Mouse (Mus musculus) spleen, adult 18-20 months (tissue): ENCODE results near the gene Hoxd11.

Experiments
- DNase-seq, 2 experiments: peaks; one replicate each; pipeline ENCODE4 v3.0.0; 2022; ENCODE audit warnings: mixed read lengths in 2 of 2

Gene Hoxd11

GRCm38 (mm10) chr2:74696442-74697335 is 17.3 kb downstream of the Hoxd11 start:
- DNase-seq, result no peak

- no peak for DNase-seq
Measured at GRCm38 (mm10) chr2:74697567-74698121, 18.3 kb downstream of the Hoxd11 start, which contains the start of gene Hoxd9. Gene Hoxd9, plus strand, starts transcription at chr2:74697727.

GRCm38 (mm10) chr2:74698201-74699052 is 19.1 kb downstream of the Hoxd11 start:
- DNase-seq, result no peak

GRCm38 (mm10) chr2:74699053-74699430 is 19.7 kb downstream of the Hoxd11 start:
- no peak for DNase-seq

GRCm38 (mm10) chr2:74699664-74700545 is 20.5 kb downstream of the Hoxd11 start:
- no peak for DNase-seq

- no peak for DNase-seq
Measured at GRCm38 (mm10) chr2:74700546-74701112, 21.3 kb downstream of the Hoxd11 start.

- peak in 1 of 2 experiments; percentile 66 for DNase-seq
Measured at GRCm38 (mm10) chr2:74701949-74702819, 22.8 kb downstream of the Hoxd11 start.

GRCm38 (mm10) chr2:74702820-74703219 is 23.5 kb downstream of the Hoxd11 start:
- no peak for DNase-seq

GRCm38 (mm10) chr2:74703317-74703716 is 24.0 kb downstream of the Hoxd11 start:
- DNase-seq, result no peak

GRCm38 (mm10) chr2:74703720-74704392 is 24.5 kb downstream of the Hoxd11 start:
- no peak for DNase-seq

- no peak for DNase-seq
Measured at GRCm38 (mm10) chr2:74704393-74704998, 25.1 kb downstream of the Hoxd11 start, which contains the start of gene Hoxd8. Gene Hoxd8, plus strand, starts transcription at chr2:74704615.

- no peak for DNase-seq
Measured at GRCm38 (mm10) chr2:74704999-74705466, 25.7 kb downstream of the Hoxd11 start.

GRCm38 (mm10) chr2:74705467-74706089 is 26.2 kb downstream of the Hoxd11 start:
- DNase-seq, result no peak

GRCm38 (mm10) chr2:74706393-74706960 is 27.1 kb downstream of the Hoxd11 start:
- DNase-seq, result no peak

- no peak for DNase-seq
Measured at GRCm38 (mm10) chr2:74707599-74707998, 28.2 kb downstream of the Hoxd11 start.

GRCm38 (mm10) chr2:74708676-74709075 is 29.3 kb downstream of the Hoxd11 start:
- DNase-seq, result no peak

- no peak for DNase-seq
Measured at GRCm38 (mm10) chr2:74709465-74710419, 30.4 kb downstream of the Hoxd11 start.
